Mouse (Mus musculus) E14TG2a.4 (cell line): Measurements from ENCODE around the gene Gm20388.

Source experiments
- H3K27me3 ChIP-seq: 2 replicates; pipeline ENCODE4 v1.6.1; 2014; ENCODE audit warnings: low read length, control low read depth; ENCODE audit not compliant: insufficient read depth
- H3K36me3 ChIP-seq: 2 replicates; pipeline ENCODE4 v1.6.1; 2014; ENCODE audit warnings: low read length, control low read depth; ENCODE audit not compliant: insufficient read depth
- H3K4me1 ChIP-seq: replicated peaks from 2 replicates; pipeline ENCODE4 v1.6.1; 2014; ENCODE audit warnings: low read depth, low read length, control low read depth
- H3K4me3 ChIP-seq: replicated peaks from 2 replicates; pipeline ENCODE4 v1.5.1; 2014; ENCODE audit warnings: mild to moderate bottlenecking, low read length
- H3K9me3 ChIP-seq: 2 replicates; pipeline ENCODE4 v1.6.1; 2014; ENCODE audit warnings: low read length, control low read depth
- CTCF ChIP-seq: conservative IDR thresholded peaks from 2 replicates; pipeline ENCODE4 v1.5.1; 2014; ENCODE audit warnings: low read length
- NANOG ChIP-seq: IDR thresholded peaks from 2 replicates; pipeline ENCODE4 v1.6.1; 2014; ENCODE audit warnings: borderline replicate concordance, low read length, mixed read lengths
- POU5F1 ChIP-seq: IDR thresholded peaks from 2 replicates; pipeline ENCODE4 v1.6.1; 2014; ENCODE audit warnings: low read length, borderline replicate concordance

The Gm20388 gene

GRCm38 (mm10) chr8:120594571-120594970 is 683.9 kb downstream of the Gm20388 start:
- H3K27me3 ChIP-seq, result peaks cover 15% of the 10 kb centered on the region
- peaks cover 3% of the 10 kb centered on the region; the same call in 1 of the 2 replicates for H3K9me3 ChIP-seq
- peaks cover 32% of the 10 kb centered on the region for H3K4me1 ChIP-seq
- H3K4me3 ChIP-seq, result no peak overlapping the region
- TF ChIP-seq NANOG, result no peak
- peak; percentile 96 for TF ChIP-seq CTCF
- no peak for TF ChIP-seq POU5F1
- H3K36me3 ChIP-seq, result no peaks in the 10 kb centered on the region

- H3K9me3 ChIP-seq, result peaks cover 5% of the 10 kb centered on the region
- H3K36me3 ChIP-seq, result no peaks in the 10 kb centered on the region
- peaks cover 15% of the 10 kb centered on the region for H3K27me3 ChIP-seq
- peaks cover 28% of the 10 kb centered on the region for H3K4me1 ChIP-seq
- H3K4me3 ChIP-seq, result no peak overlapping the region
- no peak for TF ChIP-seq POU5F1
- peak; percentile 91 for TF ChIP-seq CTCF
- no peak for TF ChIP-seq NANOG
Measured at GRCm38 (mm10) chr8:120595963-120596362, 685.3 kb downstream of the Gm20388 start.

- Histone ChIP-seq H3K27me3 (peaks cover 15% of the 10 kb centered on the region), H3K9me3 (peaks cover 12% of the 10 kb centered on the region), H3K4me3 (peak overlapping the region; percentile 53), H3K4me1 (peaks cover 37% of the 10 kb centered on the region), H3K36me3 (no peaks in the 10 kb centered on the region)
- TF ChIP-seq CTCF, result no peak
- TF ChIP-seq NANOG, result no peak
- TF ChIP-seq POU5F1, result no peak
Measured at GRCm38 (mm10) chr8:120598579-120598978, 687.9 kb downstream of the Gm20388 start.

- peaks cover 15% of the 10 kb centered on the region for H3K27me3 ChIP-seq
- no peak overlapping the region for H3K4me3 ChIP-seq
- H3K9me3 ChIP-seq, result peaks cover 10% of the 10 kb centered on the region
- TF ChIP-seq NANOG (no peak), CTCF (peak; percentile 92)
- no peaks in the 10 kb centered on the region for H3K36me3 ChIP-seq
- H3K4me1 ChIP-seq, result peaks cover 37% of the 10 kb centered on the region
Measured at GRCm38 (mm10) chr8:120599504-120599903, 688.9 kb downstream of the Gm20388 start.

GRCm38 (mm10) chr8:120602672-120603071 is 692.0 kb downstream of the Gm20388 start:
- Histone ChIP-seq H3K36me3 (no peaks in the 10 kb centered on the region), H3K4me3 (no peak overlapping the region)
- TF ChIP-seq POU5F1 (no peak), CTCF (no peak)

GRCm38 (mm10) chr8:120607460-120607859 is 696.8 kb downstream of the Gm20388 start:
- no peaks in the 10 kb centered on the region for H3K27me3 ChIP-seq
- H3K4me3 ChIP-seq, result no peak overlapping the region
- peaks cover 56% of the 10 kb centered on the region for H3K4me1 ChIP-seq
- peaks cover 33% of the 10 kb centered on the region for H3K36me3 ChIP-seq
- no peaks in the 10 kb centered on the region for H3K9me3 ChIP-seq
- TF ChIP-seq POU5F1 (no peak), NANOG (no peak), CTCF (no peak)

More at GRCm38 (mm10) chr8:120602672-120603071, 692.0 kb downstream of the Gm20388 start:
- Histone ChIP-seq H3K4me1 (peaks cover 49% of the 10 kb centered on the region), H3K9me3 (peaks cover 8% of the 10 kb centered on the region), H3K27me3 (peaks cover 14% of the 10 kb centered on the region)

- Histone ChIP-seq H3K4me1 (peaks cover 53% of the 10 kb centered on the region), H3K36me3 (peaks cover 33% of the 10 kb centered on the region), H3K9me3 (no peaks in the 10 kb centered on the region), H3K4me3 (no peak overlapping the region), H3K27me3 (no peaks in the 10 kb centered on the region)
- TF ChIP-seq POU5F1 (no peak), CTCF (peak; percentile 90)
Measured at GRCm38 (mm10) chr8:120607885-120608284, 697.2 kb downstream of the Gm20388 start.

GRCm38 (mm10) chr8:120610824-120611223 is 700.2 kb downstream of the Gm20388 start:
- Histone ChIP-seq H3K9me3 (no peaks in the 10 kb centered on the region), H3K4me3 (no peak overlapping the region), H3K36me3 (peaks cover 42% of the 10 kb centered on the region), H3K4me1 (peaks cover 65% of the 10 kb centered on the region), H3K27me3 (no peaks in the 10 kb centered on the region)
- no peak for TF ChIP-seq POU5F1

GRCm38 (mm10) chr8:120614491-120614890 is 703.9 kb downstream of the Gm20388 start:
- no peaks in the 10 kb centered on the region for H3K27me3 ChIP-seq
- no peaks in the 10 kb centered on the region for H3K9me3 ChIP-seq
- no peak for TF ChIP-seq CTCF
- no peak for TF ChIP-seq POU5F1
- TF ChIP-seq NANOG, result no peak
- H3K4me1 ChIP-seq, result peaks cover 62% of the 10 kb centered on the region
- H3K4me3 ChIP-seq, result no peak overlapping the region
- H3K36me3 ChIP-seq, result peaks cover 37% of the 10 kb centered on the region
